Mouse (Mus musculus) urinary bladder, postnatal 4 days (tissue): ENCODE measurements around the gene Sema3g.
A peak's percentile ranks its signal among the peaks of the same experiment; 100 is the strongest.

Experiments
- DNase-seq, 2 experiments: peaks; one replicate each; pipeline ENCODE4 v3.0.0; 2021 to 2022; ENCODE audit warnings: low spot score in 2 of 2

Sema3g gene

GRCm38 (mm10) chr14:31217666-31218065 lies at the start of gene Sema3g:
Gene Sema3g, plus strand, starts transcription at chr14:31217860.
- DNase-seq: peak; percentile 67 to 74

- DNase-seq: no peak
Measured at GRCm38 (mm10) chr14:31168425-31168824, 49.2 kb upstream of the Sema3g start, which contains the start of gene Stab1. Gene Stab1, minus strand, starts transcription at chr14:31168641.

DNA sequence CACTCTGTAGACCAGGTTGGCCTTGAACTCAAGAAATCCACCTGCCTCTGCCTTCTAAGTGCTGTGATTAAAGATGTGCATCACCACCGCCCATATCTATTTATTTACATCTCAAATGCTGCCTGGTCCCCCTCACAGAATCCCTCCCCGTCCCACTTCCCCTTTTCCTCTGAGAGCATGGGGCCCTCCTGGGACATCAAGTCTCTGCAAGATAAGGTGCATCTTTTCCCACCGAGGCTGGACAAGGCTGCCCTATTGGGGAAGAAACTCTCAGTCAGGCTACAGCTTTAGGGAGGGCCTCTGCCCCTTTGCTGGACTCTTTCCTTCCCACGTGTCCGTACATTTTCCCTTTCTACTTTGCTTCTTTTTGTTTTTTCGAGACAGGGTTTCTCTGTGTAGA lies 48.2 kb upstream of the Sema3g start:
- no peak for DNase-seq

DNA sequence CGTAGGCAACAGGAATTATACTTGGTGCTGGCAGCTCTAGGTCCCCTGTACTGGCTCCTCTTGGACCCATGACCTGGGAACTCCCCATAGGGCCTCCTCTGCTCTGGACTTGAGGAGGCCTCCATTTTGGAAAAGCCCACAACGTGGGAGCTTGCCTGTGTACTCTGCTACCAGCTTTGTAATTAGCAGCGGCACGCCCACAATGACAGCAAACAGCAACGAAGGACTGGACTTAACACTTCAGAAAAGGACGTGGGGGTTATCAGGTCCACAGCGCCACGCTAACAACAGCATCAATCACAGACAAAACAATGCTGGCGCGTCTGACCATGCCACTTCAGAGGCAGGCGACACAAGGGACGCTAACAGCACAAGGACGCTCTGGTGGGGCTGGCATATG lies 46.7 kb upstream of the Sema3g start:
- no peak for DNase-seq

- no peak for DNase-seq
Measured at GRCm38 (mm10) chr14:31171386-31171785, 46.3 kb upstream of the Sema3g start.

DNA sequence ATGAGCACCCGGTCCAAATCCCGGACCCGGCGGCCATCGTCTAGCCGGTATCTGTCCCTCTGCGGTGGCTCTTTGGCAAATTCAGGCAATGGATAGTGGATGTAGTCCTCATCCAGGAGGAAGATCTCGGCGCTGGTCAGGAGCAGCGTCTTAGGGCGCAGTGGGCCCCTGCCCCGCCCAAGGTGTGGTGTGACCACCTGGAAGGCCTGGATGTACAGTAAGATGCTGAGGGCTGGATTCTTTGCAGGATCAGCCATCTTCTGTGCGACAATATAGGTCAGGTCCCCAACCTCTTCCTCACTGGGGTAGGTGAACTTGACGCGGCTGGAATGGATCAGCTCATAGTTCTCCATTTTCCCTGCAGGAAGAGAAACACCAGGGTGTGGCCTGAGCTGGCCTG lies 45.8 kb upstream of the Sema3g start:
- no peak for DNase-seq

DNA sequence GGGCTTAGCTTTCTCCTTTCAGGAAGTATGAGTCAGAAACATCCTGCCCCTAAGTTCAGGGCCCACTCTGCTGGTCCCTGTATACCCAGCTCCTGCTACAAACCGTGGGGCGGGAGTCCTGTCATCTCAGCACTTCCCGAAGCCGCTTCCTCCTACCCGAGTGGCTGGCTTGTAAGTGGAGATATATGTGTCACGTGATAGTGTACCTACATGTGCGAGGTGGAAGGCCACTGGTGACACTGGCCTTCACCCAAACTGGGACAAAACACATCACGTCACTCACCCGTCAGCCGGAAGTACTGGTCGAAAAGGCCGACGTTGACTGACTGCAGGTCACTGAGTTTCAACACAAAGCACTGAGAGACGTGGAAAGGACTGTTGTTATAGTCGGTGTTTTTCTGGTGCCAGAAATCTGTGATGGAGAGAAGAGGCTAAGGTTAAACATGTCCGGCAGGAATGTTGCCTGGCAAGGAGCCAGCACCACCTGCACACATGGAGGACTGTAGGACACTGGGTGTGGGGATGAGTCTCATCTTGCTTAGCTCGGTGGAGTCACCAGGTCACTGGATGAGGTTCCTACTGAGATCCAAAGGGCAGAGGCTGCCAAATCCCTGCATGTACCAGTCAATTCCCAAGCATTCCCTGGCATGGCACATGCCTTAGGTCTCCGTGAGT lies 44.7 kb upstream of the Sema3g start:
- DNase-seq: no peak

DNA sequence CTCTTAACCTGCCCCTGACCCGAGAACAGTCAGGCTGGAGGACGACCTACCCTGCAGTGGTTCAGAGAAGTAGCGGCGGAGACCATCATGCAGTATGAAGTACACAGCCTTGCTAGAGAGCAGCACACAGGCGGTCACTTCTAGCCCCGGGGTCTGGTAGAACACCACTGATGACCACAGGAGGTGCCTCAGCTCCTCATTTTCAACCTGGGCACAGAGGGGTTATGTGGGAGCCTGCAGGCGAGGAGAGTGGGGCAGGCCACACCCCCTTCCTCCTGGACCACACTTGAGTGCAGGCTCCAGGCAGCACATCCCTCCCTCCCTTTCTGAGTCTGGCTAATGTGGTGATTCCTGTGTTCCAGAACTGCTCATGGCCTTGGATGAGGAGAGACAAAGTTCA lies 44.1 kb upstream of the Sema3g start:
- DNase-seq: no peak

DNA sequence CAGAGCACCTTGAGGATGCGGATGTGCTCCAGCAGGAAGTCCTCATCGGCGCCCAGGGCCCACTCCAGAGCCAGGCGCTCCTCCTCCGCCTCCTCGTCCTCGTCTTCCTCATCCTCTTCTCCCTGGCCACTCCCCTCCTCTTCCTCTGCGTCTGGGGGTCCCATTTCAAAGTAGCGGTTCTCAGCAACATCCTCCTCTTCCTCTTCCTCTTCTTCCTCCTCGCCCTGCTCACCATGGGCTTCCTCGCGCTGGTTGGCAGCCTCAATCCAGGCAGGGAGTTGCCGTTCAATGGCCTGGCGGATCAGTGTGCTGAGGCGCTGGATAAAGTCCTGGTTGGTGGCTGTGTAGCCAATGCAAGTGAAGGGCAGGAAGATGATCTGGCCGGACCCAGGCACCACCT lies 40.4 kb upstream of the Sema3g start:
- no peak for DNase-seq

DNA sequence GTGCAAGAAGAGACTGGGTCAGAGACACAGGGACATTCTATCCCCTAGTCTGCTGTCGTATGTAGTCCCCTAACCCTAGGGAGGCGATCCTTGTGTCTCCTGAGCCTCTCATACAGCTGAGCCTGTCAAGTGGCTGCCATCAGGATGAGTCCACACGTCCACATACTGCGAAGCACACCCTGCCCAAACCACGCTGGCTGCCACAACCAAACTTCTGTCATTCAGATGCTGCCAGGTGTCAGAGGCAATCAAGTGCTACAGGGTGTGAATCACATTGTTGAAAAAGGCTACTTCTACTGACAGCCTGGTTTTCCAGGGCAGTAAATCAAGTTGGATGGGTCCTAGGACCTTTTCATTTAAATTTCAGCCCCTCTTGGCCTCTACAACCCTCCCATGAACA lies 39.9 kb upstream of the Sema3g start:
- DNase-seq: no peak

DNA sequence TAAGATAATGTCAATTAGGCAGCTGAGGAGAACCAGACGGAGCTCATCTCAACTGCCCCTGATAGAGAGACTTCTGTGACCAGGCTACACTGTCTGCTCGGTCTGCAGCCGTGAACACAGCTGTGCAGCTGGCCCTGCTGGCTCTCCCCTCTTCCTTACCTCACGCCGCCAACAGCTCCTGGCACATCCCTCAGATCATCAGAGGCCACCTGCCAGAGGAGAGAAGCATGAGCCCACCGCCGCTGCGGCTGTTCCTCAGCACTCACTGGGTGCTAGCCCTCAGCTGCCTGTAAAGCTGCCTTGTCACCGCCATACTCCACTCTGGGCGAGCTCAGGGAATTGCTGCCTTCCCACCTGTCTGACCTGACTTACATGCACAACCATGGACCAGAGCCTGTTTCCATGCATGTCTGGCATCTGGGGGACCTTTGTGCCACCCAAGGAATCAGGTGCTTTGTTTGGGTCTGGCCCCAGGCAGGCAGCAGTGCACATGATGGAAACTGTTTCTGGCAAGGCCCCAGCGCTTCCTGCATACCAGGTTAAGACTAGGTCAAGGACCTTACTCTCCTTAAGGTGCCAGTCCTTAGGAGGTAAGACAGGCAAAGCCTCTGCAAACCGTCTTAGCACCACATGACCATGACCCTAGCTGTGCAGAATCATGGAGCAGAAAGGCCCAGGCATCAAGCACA lies 37.8 kb upstream of the Sema3g start:
- DNase-seq: no peak

GRCm38 (mm10) chr14:31181512-31181911 lies 36.1 kb upstream of the Sema3g start:
- no peak for DNase-seq

DNA sequence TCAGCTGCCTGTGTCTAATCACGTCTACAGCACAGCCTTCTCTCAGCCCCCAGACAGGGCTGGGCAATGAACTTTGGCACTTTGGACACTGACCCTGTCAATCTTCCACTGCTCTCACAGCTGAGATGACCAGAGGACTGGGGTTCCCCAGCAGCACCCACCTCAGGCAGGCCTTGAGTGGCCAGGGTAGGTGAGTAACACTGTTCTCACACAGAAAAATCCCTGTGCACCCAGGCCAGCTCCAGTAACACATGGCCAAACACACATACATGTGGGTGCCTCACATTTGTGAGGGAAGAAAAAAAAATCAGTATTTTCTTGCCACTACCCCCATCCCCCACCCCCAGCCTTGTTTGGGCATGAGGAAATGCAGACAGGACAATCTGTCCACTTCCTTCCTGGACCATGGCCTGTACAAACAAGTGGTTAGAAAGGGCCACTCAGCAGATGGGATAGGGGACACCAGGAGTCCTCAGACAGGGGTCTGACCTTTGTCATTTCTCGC lies 34.8 kb upstream of the Sema3g start:
- no peak for DNase-seq

- no peak for DNase-seq
Measured at GRCm38 (mm10) chr14:31183541-31183940, 34.1 kb upstream of the Sema3g start.

- no peak for DNase-seq
Measured at GRCm38 (mm10) chr14:31184195-31184594, 33.5 kb upstream of the Sema3g start.

DNA sequence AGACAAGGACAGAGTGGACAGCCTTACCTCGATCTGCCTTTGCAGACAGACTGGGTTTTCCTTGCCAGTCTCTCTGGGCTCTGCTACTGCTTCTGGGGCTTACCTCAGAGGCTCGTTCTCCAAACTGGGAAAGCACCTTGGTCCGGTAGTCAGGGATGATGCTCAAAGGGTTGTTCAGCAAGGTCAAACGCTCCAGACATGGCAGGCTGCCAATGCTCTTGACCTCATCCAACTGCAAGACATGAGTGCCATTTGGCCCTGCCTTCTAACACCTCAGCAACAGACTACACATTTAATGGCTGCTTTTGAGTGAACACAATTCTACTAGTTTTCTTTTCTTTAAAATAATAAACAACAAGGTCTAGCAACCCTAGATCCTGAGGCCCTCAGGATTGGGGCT lies 31.0 kb upstream of the Sema3g start:
- DNase-seq: no peak

- DNase-seq: no peak
Measured at GRCm38 (mm10) chr14:31188771-31189181, 28.9 kb upstream of the Sema3g start.

DNA sequence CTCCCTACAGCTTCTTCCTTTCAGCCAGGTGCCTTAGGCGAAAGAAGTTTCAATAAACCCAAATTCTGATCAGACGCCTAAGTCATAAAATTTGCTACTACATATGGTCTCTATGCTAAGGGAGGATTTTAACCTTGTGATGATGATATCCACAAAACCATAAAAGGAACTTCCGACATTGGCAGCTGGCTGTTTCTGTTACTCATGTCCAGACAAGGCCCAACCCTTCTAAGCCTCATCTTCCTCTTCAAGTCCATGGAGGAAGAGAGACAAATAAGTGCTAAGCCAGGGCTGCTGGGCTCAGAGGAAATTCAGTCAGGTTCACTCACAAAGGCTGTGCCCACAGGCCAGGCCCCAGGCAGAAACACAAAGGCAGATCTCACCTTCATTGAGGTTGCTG lies 28.3 kb upstream of the Sema3g start:
- no peak for DNase-seq

DNA sequence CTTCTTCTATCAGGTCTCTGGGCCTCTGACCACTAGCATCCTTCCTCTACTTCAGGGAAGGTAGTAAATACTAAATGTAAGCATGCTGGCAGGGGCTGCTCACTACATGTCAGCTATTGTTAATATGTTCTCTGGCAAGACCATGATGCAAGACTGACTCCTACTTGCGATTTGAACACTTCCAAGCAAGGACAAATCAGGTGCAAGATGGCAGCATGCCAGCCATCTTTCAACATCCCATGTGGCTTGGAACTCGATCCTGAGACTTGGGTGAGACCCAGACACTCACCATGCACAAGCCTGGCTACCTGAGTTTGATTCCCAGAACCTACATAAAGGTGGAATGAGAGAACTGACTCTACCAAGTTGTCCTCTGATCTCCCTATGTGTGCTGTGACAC lies 25.7 kb upstream of the Sema3g start:
- DNase-seq: no peak

- DNase-seq: no peak
Measured at GRCm38 (mm10) chr14:31193791-31194190, 23.9 kb upstream of the Sema3g start.

- no peak for DNase-seq
Measured at GRCm38 (mm10) chr14:31194441-31194840, 23.2 kb upstream of the Sema3g start.

DNA sequence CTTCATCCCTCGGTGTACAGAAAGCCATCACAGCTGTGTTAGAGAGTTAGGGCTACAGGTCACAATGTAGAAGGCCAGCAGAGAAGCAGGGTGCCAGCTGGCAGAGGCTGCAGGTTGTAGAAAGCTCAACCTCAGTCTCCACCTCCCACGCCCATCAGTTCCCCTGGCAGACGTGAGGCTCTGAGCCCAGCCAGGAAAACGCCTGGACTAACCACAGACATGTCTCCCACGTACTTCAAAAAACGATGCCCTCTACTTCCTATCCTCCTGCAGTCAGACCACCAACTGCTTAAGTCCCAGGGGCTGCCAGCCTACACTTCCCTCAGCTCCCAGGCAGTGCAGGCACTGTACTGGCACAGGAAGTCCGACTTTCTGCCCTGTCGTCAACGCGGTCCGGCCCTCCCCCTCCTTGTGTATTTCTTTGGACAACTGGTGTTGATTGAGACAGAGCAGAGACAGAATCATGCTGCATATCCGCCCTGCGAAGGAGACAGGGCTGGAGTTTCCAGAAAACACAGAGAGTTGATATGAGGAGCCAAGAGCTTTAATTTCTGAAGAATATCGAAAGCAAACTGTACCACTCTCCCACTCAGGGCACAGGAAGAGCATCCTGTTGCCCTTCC lies 22.7 kb upstream of the Sema3g start:
- DNase-seq: peak; percentile 73 to 74

- no peak for DNase-seq
Measured at GRCm38 (mm10) chr14:31195521-31195920, 22.1 kb upstream of the Sema3g start.
